Mouse (Mus musculus) embryonic facial prominence, embryonic 11.5 days (tissue): ENCODE measurements around the gene Btg3. TPM values are rescaled to one million over a fixed set of nuclear protein-coding genes. Genes with fewer than 3 reads are reported as not detected.

Experiments used
- ATAC-seq: fragments of 200-750 bp; cut with Nextera tagmentation; replicated peaks from 2 replicates; pipeline ENCODE4 v1.8.0; 2017; ENCODE audit warnings: low read depth; ENCODE audit not compliant: insufficient number of reproducible peaks, low FRiP score, low TSS enrichment
- DNase-seq: peaks from one replicate; pipeline ENCODE4 v3.0.0-alpha.2; 2015; ENCODE audit warnings: low spot score
- H3K27ac ChIP-seq: fragments of 300-500 bp; sonication (generic); replicated peaks from 2 replicates; pipeline ENCODE4 v1.5.1; 2014; ENCODE audit warnings: mild to moderate bottlenecking, low read depth, low read length, control low read depth
- H3K27me3 ChIP-seq: fragments of 300-500 bp; sonication (generic); 2 replicates; pipeline ENCODE4 v1.6.1; 2014; ENCODE audit warnings: mild to moderate bottlenecking, low read length, moderate library complexity, mixed read lengths; ENCODE audit not compliant: control insufficient read depth, insufficient read depth
- H3K36me3 ChIP-seq: fragments of 300-500 bp; sonication (generic); replicated peaks from 2 replicates; pipeline ENCODE4 v1.6.1; 2014; ENCODE audit warnings: low read depth, mild to moderate bottlenecking, low read length, moderate library complexity, mixed read lengths; ENCODE audit not compliant: control insufficient read depth, insufficient read depth
- H3K4me1 ChIP-seq: fragments of 300-500 bp; sonication (generic); 2 replicates; pipeline ENCODE4 v1.6.1; 2014; ENCODE audit warnings: low read length, mixed read lengths; ENCODE audit not compliant: control insufficient read depth, insufficient read depth
- H3K4me2 ChIP-seq: fragments of 300-500 bp; sonication (generic); 2 replicates; pipeline ENCODE4 v1.6.1; 2014; ENCODE audit warnings: low read depth, mild to moderate bottlenecking, control low read depth, low read length, moderate library complexity
- H3K4me3 ChIP-seq: fragments of 300-500 bp; sonication (generic); 2 replicates; pipeline ENCODE4 v1.5.1; 2014; ENCODE audit warnings: low read depth, low read length, control low read depth
- H3K9ac ChIP-seq: fragments of 300-500 bp; sonication (generic); replicated peaks from 2 replicates; pipeline ENCODE4 v1.6.1; 2014; ENCODE audit warnings: mild to moderate bottlenecking, control low read depth, low read length
- H3K9me3 ChIP-seq: fragments of 300-500 bp; sonication (generic); replicated peaks from 2 replicates; pipeline ENCODE4 v1.6.1; 2016; ENCODE audit warnings: mild to moderate bottlenecking, low read length, inconsistent platforms, mixed read lengths; ENCODE audit not compliant: control insufficient read depth
- WGBS: fragments of 180-500 bp; shearing (Covaris S2); extraction: QIAGEN DNeasy Blood & Tissue Kit; methylation state at CpG from one replicate; pipeline ENCODE4 v1.1.7; 2014; 5-methylcytosine and 5-hydroxymethylcytosine counted together
- polyA plus RNA-seq: library from polyadenylated mRNA; unstranded; fragments of >200 nt; fragmentation: Nextera tagmentation; extraction: Ambion mirVana; gene quantifications from 2 replicates; pipeline ENCODE4 v1.2.1, GENCODE M21; 2014

Btg3 gene
- 37.1 and 43.9 TPM in 2 replicates for polyA plus RNA-seq

GRCm38 (mm10) chr16:78376745-78377570 is at the start of gene Btg3:
Btg3 (minus strand) TSS chr16:78377192.
- Histone ChIP-seq H3K4me2 (peak within 1 kb of the TSS; percentile 74), H3K27me3 (no peaks in the 10 kb centered on the region), H3K36me3 (no peaks in the 10 kb centered on the region), H3K27ac (peak within 1 kb of the TSS; percentile 52; the same call in 1 of the 2 replicates), H3K9me3 (no peaks in the 10 kb centered on the region), H3K9ac (peak within 1 kb of the TSS; percentile 94), H3K4me1 (no peaks in the 10 kb centered on the region), H3K4me3 (peak within 1 kb of the TSS; percentile 88)
- WGBS = 2% methylated on average over 40 of the region's 57 CpGs
- DNase-seq = peak; percentile 97
- ATAC-seq = peak; percentile 96

- Histone ChIP-seq H3K4me2 (no peak overlapping the region), H3K9me3 (no peaks in the 10 kb centered on the region), H3K4me1 (no peaks in the 10 kb centered on the region), H3K9ac (no peak overlapping the region), H3K36me3 (no peaks in the 10 kb centered on the region), H3K27me3 (no peaks in the 10 kb centered on the region), H3K4me3 (no peak overlapping the region), H3K27ac (no peak overlapping the region)
- ATAC-seq (no peak), DNase-seq (no peak)
- 53% methylated on average over 10 of the region's 10 CpGs for WGBS
Measured at GRCm38 (mm10) chr16:78417733-78418132, 40.7 kb upstream of the Btg3 start.

DNA sequence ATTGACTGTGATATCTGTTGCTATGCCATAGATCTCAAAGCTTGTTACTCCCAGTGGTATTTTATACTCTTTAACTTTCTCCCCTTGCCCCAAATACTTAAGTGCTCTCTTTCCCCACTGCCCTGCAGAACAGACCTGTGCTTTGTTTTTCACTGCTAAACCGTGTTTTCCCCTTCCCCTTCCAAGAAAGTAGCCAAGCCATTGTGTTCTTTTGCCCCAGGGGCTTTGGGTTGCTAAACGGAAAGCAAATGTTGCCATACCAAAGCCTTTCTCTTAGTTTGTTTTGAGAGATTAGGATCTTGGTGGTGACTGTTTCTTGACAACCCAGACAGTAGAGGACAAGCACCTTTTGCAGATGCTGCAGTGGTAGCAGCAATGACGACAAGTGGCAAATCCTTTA is 39.5 kb upstream of the Btg3 start:
- no peaks in the 10 kb centered on the region for H3K27me3 ChIP-seq
- ATAC-seq = no peak
- H3K9me3 ChIP-seq = no peaks in the 10 kb centered on the region
- H3K4me3 ChIP-seq = no peak overlapping the region
- no peak overlapping the region for H3K4me2 ChIP-seq
- WGBS = under 1% methylated on average over 3 of the region's 3 CpGs
- H3K36me3 ChIP-seq = no peaks in the 10 kb centered on the region
- peak; percentile 35 for DNase-seq
- H3K27ac ChIP-seq = no peak overlapping the region
- H3K4me1 ChIP-seq = no peaks in the 10 kb centered on the region
- no peak overlapping the region for H3K9ac ChIP-seq

DNA sequence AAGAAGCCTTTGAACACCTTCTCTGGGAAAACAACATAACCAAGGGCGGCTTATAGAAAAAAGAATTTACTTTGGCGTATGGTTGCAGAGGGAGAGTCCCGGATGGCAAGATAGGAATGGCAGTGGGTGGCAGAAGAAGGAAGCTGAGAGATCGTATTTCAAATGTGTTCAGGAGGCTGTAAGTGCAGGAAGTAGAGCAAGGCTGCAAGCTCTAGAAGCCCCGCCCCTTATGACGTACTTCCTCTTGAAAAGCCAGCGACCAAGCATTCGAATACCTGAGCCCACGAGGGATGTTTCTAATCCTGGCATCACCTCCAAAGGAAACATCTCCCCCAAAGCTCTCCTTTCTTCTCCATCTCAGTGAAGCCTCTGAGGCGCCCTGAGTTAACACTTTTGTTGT is 33.0 kb upstream of the Btg3 start:
- H3K4me3 ChIP-seq = no peak overlapping the region
- no peak for DNase-seq
- no peaks in the 10 kb centered on the region for H3K4me1 ChIP-seq
- H3K4me2 ChIP-seq = no peak overlapping the region
- WGBS = 88% methylated on average over 10 of the region's 10 CpGs
- no peak for ATAC-seq
- no peaks in the 10 kb centered on the region for H3K36me3 ChIP-seq
- H3K27ac ChIP-seq = no peak overlapping the region
- H3K9ac ChIP-seq = no peak overlapping the region
- no peaks in the 10 kb centered on the region for H3K27me3 ChIP-seq
- no peaks in the 10 kb centered on the region for H3K9me3 ChIP-seq

DNA sequence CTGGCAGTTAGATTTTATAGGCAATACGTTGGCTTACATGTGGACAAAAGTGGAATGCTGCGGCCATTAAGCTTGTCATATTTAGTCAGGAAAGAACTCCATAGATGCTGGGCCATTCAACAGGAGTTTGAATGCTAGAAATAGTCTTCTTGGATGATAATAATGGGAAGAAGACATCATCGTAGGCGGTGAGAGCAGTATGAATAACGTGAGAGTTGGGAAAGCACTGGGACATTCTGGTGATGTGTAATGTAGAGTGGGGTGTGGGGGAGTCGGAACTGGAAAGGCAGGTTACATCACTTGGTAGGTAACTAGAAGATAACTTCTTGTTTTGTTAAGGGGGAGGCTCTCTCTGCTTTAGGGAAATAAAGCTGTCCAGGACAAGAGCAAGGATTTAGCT is 30.9 kb upstream of the Btg3 start:
- Histone ChIP-seq H3K27ac (no peak overlapping the region), H3K36me3 (no peaks in the 10 kb centered on the region), H3K9me3 (no peaks in the 10 kb centered on the region), H3K4me3 (no peak overlapping the region), H3K9ac (no peak overlapping the region), H3K4me1 (no peaks in the 10 kb centered on the region), H3K27me3 (no peaks in the 10 kb centered on the region), H3K4me2 (no peak overlapping the region)
- WGBS = 86% methylated on average over 6 of the region's 6 CpGs
- DNase-seq (no peak), ATAC-seq (no peak)

GRCm38 (mm10) chr16:78406657-78407056 is 29.7 kb upstream of the Btg3 start:
- H3K4me2 ChIP-seq = no peak overlapping the region
- H3K27me3 ChIP-seq = no peaks in the 10 kb centered on the region
- H3K27ac ChIP-seq = no peak overlapping the region
- no peak overlapping the region for H3K9ac ChIP-seq
- no peaks in the 10 kb centered on the region for H3K4me1 ChIP-seq
- ATAC-seq (no peak), DNase-seq (no peak)
- no peaks in the 10 kb centered on the region for H3K9me3 ChIP-seq
- no peak overlapping the region for H3K4me3 ChIP-seq
- 85% methylated on average over 2 of the region's 2 CpGs for WGBS
- H3K36me3 ChIP-seq = no peaks in the 10 kb centered on the region

GRCm38 (mm10) chr16:78402316-78402715 is 25.3 kb upstream of the Btg3 start:
- H3K4me3 ChIP-seq = no peak overlapping the region
- no peaks in the 10 kb centered on the region for H3K4me1 ChIP-seq
- 60% methylated on average over 2 of the region's 2 CpGs for WGBS
- H3K9me3 ChIP-seq = no peaks in the 10 kb centered on the region
- no peaks in the 10 kb centered on the region for H3K36me3 ChIP-seq
- no peaks in the 10 kb centered on the region for H3K27me3 ChIP-seq
- DNase-seq = no peak
- no peak for ATAC-seq
- no peak overlapping the region for H3K4me2 ChIP-seq
- H3K27ac ChIP-seq = no peak overlapping the region
- no peak overlapping the region for H3K9ac ChIP-seq

DNA sequence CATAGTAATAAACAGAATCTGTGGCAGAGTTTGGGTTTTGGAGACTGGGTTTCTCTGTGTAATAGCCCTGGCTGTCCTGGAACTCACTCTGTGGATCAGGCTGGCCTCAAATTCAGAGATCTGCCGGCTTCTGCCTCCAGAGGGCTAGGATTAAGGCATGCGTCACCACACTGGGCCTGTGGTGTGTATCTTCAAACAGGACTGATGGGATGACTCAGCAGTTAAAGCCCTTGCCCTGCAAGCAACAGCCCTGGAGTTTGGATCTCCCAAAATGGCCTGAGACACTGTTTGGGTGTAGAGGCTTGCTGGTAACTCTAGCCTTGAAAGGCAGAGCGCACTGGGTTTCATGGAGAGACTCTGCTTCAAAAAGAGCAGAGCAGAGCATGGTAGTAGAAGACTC is 22.4 kb upstream of the Btg3 start:
- no peak for DNase-seq
- H3K9ac ChIP-seq = no peak overlapping the region
- H3K4me3 ChIP-seq = no peak overlapping the region
- H3K4me1 ChIP-seq = no peaks in the 10 kb centered on the region
- H3K36me3 ChIP-seq = no peaks in the 10 kb centered on the region
- WGBS = 88% methylated on average over 3 of the region's 3 CpGs
- no peak overlapping the region for H3K4me2 ChIP-seq
- H3K27me3 ChIP-seq = no peaks in the 10 kb centered on the region
- H3K27ac ChIP-seq = no peak overlapping the region
- no peaks in the 10 kb centered on the region for H3K9me3 ChIP-seq
- no peak for ATAC-seq
